Mouse (Mus musculus) CH12.LX (cell line): ENCODE measurements around the gene Ccl5. TPM values are rescaled to one million over a fixed set of nuclear protein-coding genes. Genes with fewer than 3 reads are reported as not detected.

ENCODE experiments used
- DNase-seq: peaks from one replicate; pipeline ENCODE4 v3.0.0-alpha.2; 2013; ENCODE audit errors: extremely low read depth
- H3K27ac ChIP-seq: 2 replicates; pipeline ENCODE4 v1.5.1; 2012; ENCODE audit warnings: low read depth, mild to moderate bottlenecking, control low read depth, moderate library complexity; ENCODE audit not compliant: insufficient read depth
- H3K27me3 ChIP-seq: replicated peaks from 2 replicates; pipeline ENCODE3; 2012; ENCODE audit warnings: inconsistent platforms
- H3K36me3 ChIP-seq, 2 experiments: replicated peaks in 1 of 2; 2 replicates each; pipeline versions ENCODE3 to v1.6.1; 2012; ENCODE audit warnings: inconsistent platforms in 1 of 2, low read length in 1 of 2, mild to moderate bottlenecking in 1 of 2, mixed read lengths in 1 of 2, moderate library complexity in 1 of 2; ENCODE audit not compliant: control insufficient read depth in 1 of 2, insufficient read depth in 1 of 2
- H3K4me1 ChIP-seq, 2 experiments: 2 replicates each; pipeline ENCODE4 v1.6.1; 2012; ENCODE audit warnings: inconsistent platforms in 1 of 2, moderate library complexity in 1 of 2; ENCODE audit not compliant: insufficient read depth in 2 of 2, control insufficient read depth in 1 of 2
- H3K4me2 ChIP-seq: 2 replicates; pipeline ENCODE4 v1.6.1; 2012; ENCODE audit warnings: low read depth, mild to moderate bottlenecking, control low read depth; ENCODE audit not compliant: poor library complexity, insufficient read depth, severe bottlenecking
- H3K4me3 ChIP-seq, 3 experiments: fragments of 150-350 bp in 1 of 3; sonication (generic) in 1 of 3; replicated peaks in 1 of 3; 2 replicates each; pipeline versions ENCODE3 to v1.5.1; 2011 to 2012; ENCODE audit warnings: low read depth in 2 of 3, low read length in 2 of 3, mild to moderate bottlenecking in 2 of 3, moderate library complexity in 2 of 3, control low read depth in 1 of 3, improper control_type of control experiment in 1 of 3, inconsistent platforms in 1 of 3, mixed read lengths in 1 of 3; ENCODE audit not compliant: poor library complexity in 1 of 3
- H3K79me2 ChIP-seq: replicated peaks from 2 replicates; pipeline ENCODE4 v1.6.1; 2012; ENCODE audit warnings: mild to moderate bottlenecking, moderate library complexity; ENCODE audit not compliant: control insufficient read depth, poor library complexity, insufficient read depth, severe bottlenecking; ENCODE audit errors: extremely low read depth
- H3K9ac ChIP-seq: 2 replicates; pipeline ENCODE4 v1.6.1; 2012; ENCODE audit warnings: low read depth, mild to moderate bottlenecking, control low read depth, moderate library complexity; ENCODE audit not compliant: insufficient read depth
- H3K9me3 ChIP-seq: replicated peaks from 2 replicates; pipeline ENCODE3; 2012; ENCODE audit warnings: low read length, inconsistent platforms, mixed read lengths
- BHLHE40 ChIP-seq: IDR thresholded peaks from 2 replicates; pipeline ENCODE4 v1.6.1; 2011; ENCODE audit warnings: mild to moderate bottlenecking, low read depth, low read length, improper control_type of control experiment
- CHD2 ChIP-seq: IDR thresholded peaks from 2 replicates; pipeline ENCODE4 v1.6.1; 2011; ENCODE audit warnings: low read length, improper control_type of control experiment
- CTCF ChIP-seq, 2 experiments: IDR thresholded peaks in 1 of 2; conservative IDR thresholded peaks in 1 of 2; 2 replicates each; pipeline ENCODE4 v1.5.1; 2011 to 2012; ENCODE audit warnings: low read depth in 2 of 2, low read length in 2 of 2, improper control_type of control experiment in 1 of 2, inconsistent platforms in 1 of 2, mild to moderate bottlenecking in 1 of 2, moderate library complexity in 1 of 2
- E2F4 ChIP-seq: IDR thresholded peaks from 2 replicates; pipeline ENCODE4 v1.6.1; 2011; ENCODE audit warnings: low read depth, low read length, improper control_type of control experiment; ENCODE audit not compliant: insufficient replicate concordance
- ELF1 ChIP-seq: IDR thresholded peaks from 2 replicates; pipeline ENCODE4 v1.6.1; 2014; ENCODE audit warnings: low read depth, mild to moderate bottlenecking, inconsistent platforms, low read length, improper control_type of control experiment
- EP300 ChIP-seq: IDR thresholded peaks from 2 replicates; pipeline ENCODE4 v1.6.1; 2011; ENCODE audit warnings: low read length, improper control_type of control experiment
- JUN ChIP-seq: IDR thresholded peaks from 2 replicates; pipeline ENCODE4 v1.6.1; 2011; ENCODE audit warnings: low read depth, mild to moderate bottlenecking, low read length, improper control_type of control experiment, moderate library complexity; ENCODE audit not compliant: insufficient read depth
- JUND ChIP-seq: conservative IDR thresholded peaks from 2 replicates; pipeline ENCODE4 v1.6.1; 2011; ENCODE audit warnings: low read depth, low read length, improper control_type of control experiment
- MAFK ChIP-seq: IDR thresholded peaks from 2 replicates; pipeline ENCODE4 v1.6.1; 2011; ENCODE audit warnings: low read length, improper control_type of control experiment; ENCODE audit not compliant: insufficient replicate concordance
- MAX ChIP-seq: IDR thresholded peaks from 2 replicates; pipeline ENCODE4 v1.6.1; 2011; ENCODE audit warnings: low read length, improper control_type of control experiment
- MEF2A ChIP-seq: IDR thresholded peaks from 2 replicates; pipeline ENCODE4 v1.6.1; 2014; ENCODE audit warnings: low read depth, mild to moderate bottlenecking, inconsistent platforms, low read length, improper control_type of control experiment, borderline replicate concordance
- MYC ChIP-seq: IDR thresholded peaks from 2 replicates; pipeline ENCODE4 v1.6.1; 2011; ENCODE audit warnings: low read depth, mild to moderate bottlenecking, improper control_type of control experiment, low read length
- NELFE ChIP-seq: IDR thresholded peaks from 2 replicates; pipeline ENCODE4 v1.6.1; 2011; ENCODE audit warnings: low read depth, low read length, improper control_type of control experiment
- PAX5 ChIP-seq: IDR thresholded peaks from 2 replicates; pipeline ENCODE4 v1.6.1; 2012; ENCODE audit warnings: low read length, inconsistent platforms, mixed read lengths
- POLR2A ChIP-seq: IDR thresholded peaks from 2 replicates; pipeline ENCODE4 v1.6.1; 2011; ENCODE audit warnings: low read depth, mild to moderate bottlenecking, improper control_type of control experiment, low read length
- POLR2AphosphoS2 ChIP-seq: IDR thresholded peaks from 2 replicates; pipeline ENCODE4 v1.6.1; 2011; ENCODE audit warnings: low read depth, low read length, improper control_type of control experiment
- RAD21 ChIP-seq: IDR thresholded peaks from 2 replicates; pipeline ENCODE4 v1.6.1; 2011; ENCODE audit warnings: low read depth, mild to moderate bottlenecking, low read length, improper control_type of control experiment, moderate library complexity
- RCOR1 ChIP-seq: conservative IDR thresholded peaks from 2 replicates; pipeline ENCODE4 v1.6.1; 2012; ENCODE audit warnings: low read depth, mild to moderate bottlenecking, inconsistent platforms, low read length, improper control_type of control experiment
- SMC3 ChIP-seq: IDR thresholded peaks from 2 replicates; pipeline ENCODE4 v1.6.1; 2011; ENCODE audit warnings: low read depth, low read length, improper control_type of control experiment
- TBP ChIP-seq: conservative IDR thresholded peaks from 2 replicates; pipeline ENCODE4 v1.6.1; 2011; ENCODE audit warnings: low read depth, low read length, improper control_type of control experiment
- UBTF ChIP-seq: IDR thresholded peaks from 2 replicates; pipeline ENCODE4 v1.6.1; 2012; ENCODE audit warnings: low read depth, mild to moderate bottlenecking, inconsistent platforms, low read length, improper control_type of control experiment, moderate library complexity
- USF1 ChIP-seq: IDR thresholded peaks from 2 replicates; pipeline ENCODE4 v1.6.1; 2014; ENCODE audit warnings: low read depth, mild to moderate bottlenecking, inconsistent platforms, low read length, improper control_type of control experiment
- ZC3H11A ChIP-seq: IDR thresholded peaks from 2 replicates; pipeline ENCODE4 v1.6.1; 2012; ENCODE audit warnings: low read depth, mild to moderate bottlenecking, inconsistent platforms, low read length, improper control_type of control experiment
- ZNF384 ChIP-seq: IDR thresholded peaks from 2 replicates; pipeline ENCODE4 v1.6.1; 2012; ENCODE audit warnings: low read depth, low read length, improper control_type of control experiment, inconsistent platforms
- dilution Hi-C: fragments of 300-500 bp; cut with MboI; formaldehyde crosslinking; loops from 2 replicates; pipeline ENCODE4 v1.14.3; 2020; ENCODE audit warnings: low sequenced_read_pairs; ENCODE audit not compliant: extremely low pct_unique_long_range_greater_than_20kb, extremely low pct_ligation_motif_present
- in situ Hi-C: fragments of 300-500 bp; cut with MboI; formaldehyde crosslinking; loops from 3 replicates; pipeline ENCODE4 v1.14.3; 2019; ENCODE audit warnings: low sequenced_read_pairs, low pct_ligation_motif_present, low pct_unique_long_range_greater_than_20kb, mixed read lengths
- polyA plus RNA-seq: library from polyadenylated mRNA; unstranded; fragments of >175 nt; gene quantifications from 2 replicates; pipeline ENCODE4 v1.2.1, GENCODE M21; 2012; ENCODE audit warnings: low read depth; ENCODE audit not compliant: insufficient read length
- total RNA-seq, 2 experiments: library from RNA; depleted of rRNA; stranded (reverse); fragments of 300-350 nt in 1 of 2; fragments of >200 nt in 1 of 2; gene quantifications; 2 replicates each; pipeline ENCODE4 v1.2.3; 2012 to 2014

Gene Ccl5
- total RNA-seq (2012; rRNA removed) (0.68 TPM in 1 of 2 replicates, not detected in the other), total RNA-seq (2014; rRNA removed) (0.60 TPM in 1 of 2 replicates, not detected in the other), polyA plus RNA-seq (1.3 and 1.9 TPM in 2 replicates)

DNA sequence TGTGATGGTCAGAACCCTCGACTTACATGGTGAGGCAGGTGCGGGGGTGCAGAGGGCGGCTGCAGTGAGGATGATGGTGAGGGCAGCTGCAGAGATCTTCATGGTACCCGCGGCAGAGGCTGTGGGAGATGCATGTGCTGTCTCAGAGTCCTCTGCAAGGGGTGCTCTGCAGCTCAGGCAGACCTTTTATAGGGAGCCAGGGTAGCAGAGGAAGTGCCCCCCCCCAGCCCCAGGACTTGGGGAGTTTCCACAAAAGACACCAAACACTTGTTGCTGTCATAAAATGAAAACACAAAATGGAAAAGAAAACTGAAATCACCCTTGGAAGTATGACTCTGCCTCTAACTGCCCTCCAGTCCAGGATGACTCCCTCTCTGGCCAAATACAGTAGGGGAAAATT is at the start of gene Ccl5:
Gene Ccl5, minus strand, starts transcription at position 159 of the 400 bp plus-strand sequence.
- Histone ChIP-seq H3K4me3 (no peak within 1 kb of the TSS), H3K79me2 (no peaks in the 10 kb centered on the region), H3K4me2 (no peak within 1 kb of the TSS), H3K9ac (no peak within 1 kb of the TSS), H3K27ac (no peak within 1 kb of the TSS), H3K4me1 (peaks cover 32 to 39% of the 10 kb centered on the region in 2 experiments), H3K36me3 (peaks cover 5 to 32% of the 10 kb centered on the region in 2 experiments), H3K9me3 (no peaks in the 10 kb centered on the region), H3K27me3 (no peaks in the 10 kb centered on the region)
- dilution Hi-C loops, result no loop called here
- in situ Hi-C loops, result no loop called here
- DNase-seq, result no peak
- TF ChIP-seq PAX5, result no peak
- TF ChIP-seq CHD2, result no peak
- TF ChIP-seq MAX, result no peak
- TF ChIP-seq MEF2A, result no peak
- TF ChIP-seq ZNF384, result no peak
- TF ChIP-seq BHLHE40, result no peak
- no peak for TF ChIP-seq ZC3H11A
- TF ChIP-seq EP300, result no peak
- no peak for TF ChIP-seq ELF1
- TF ChIP-seq RAD21, result no peak
- TF ChIP-seq MAFK, result no peak
- no peak for TF ChIP-seq NELFE
- no peak for TF ChIP-seq JUND
- no peak for TF ChIP-seq UBTF
- TF ChIP-seq POLR2A, result no peak
- no peak for TF ChIP-seq USF1
- TF ChIP-seq MYC, result no peak
- no peak for TF ChIP-seq TBP

- Histone ChIP-seq H3K36me3 (no peaks in the 10 kb centered on the region), H3K4me1 (peaks cover 3 to 28% of the 10 kb centered on the region in 2 experiments; a peak in 2 of 4 replicates), H3K4me3 (no peak overlapping the region), H3K79me2 (no peaks in the 10 kb centered on the region), H3K9ac (no peak overlapping the region), H3K27me3 (no peaks in the 10 kb centered on the region), H3K27ac (no peak overlapping the region), H3K9me3 (no peaks in the 10 kb centered on the region), H3K4me2 (no peak overlapping the region)
- no peak for DNase-seq
- in situ Hi-C loops (no loop called here), dilution Hi-C loops (no loop called here)
- TF ChIP-seq POLR2AphosphoS2, result no peak
- no peak for TF ChIP-seq TBP
- TF ChIP-seq BHLHE40, result no peak
- 0 out of 2 replicates have a peak, but pooled peaks have one; percentile 9 for TF ChIP-seq NELFE
- TF ChIP-seq MEF2A, result no peak
- no peak for TF ChIP-seq E2F4
- TF ChIP-seq SMC3, result peak; percentile 53
- TF ChIP-seq POLR2A, result no peak
- TF ChIP-seq RCOR1, result no peak
- no peak for TF ChIP-seq EP300
- TF ChIP-seq CTCF (conservative IDR thresholded peaks at IDR 0.05 in 1 of 2, IDR thresholded peaks at IDR 0.05 in 1 of 2; ENCODE audit: low read depth in 2 of 2, low read length in 2 of 2), result peak in 1 of 2 experiments; percentile 48; a peak in 2 of 4 replicates
- TF ChIP-seq RAD21, result peak; percentile 32
- TF ChIP-seq ZC3H11A, result no peak
- no peak for TF ChIP-seq JUN
Observed at GRCm38 (mm10) chr11:83578999-83579398, 48.7 kb upstream of the Ccl5 start.
